Mouse (Mus musculus) right cerebral cortex, postnatal 14 days (tissue): ENCODE results near the gene Matk.

ENCODE experiments used
- DNase-seq: peaks from one replicate; pipeline ENCODE4 v3.0.0; 2022

Gene Matk

GRCm38 (mm10) chr10:81304597-81305238 lies 52.0 kb downstream of the Matk start:
- DNase-seq, result no peak

GRCm38 (mm10) chr10:81305663-81306062 lies 52.9 kb downstream of the Matk start:
- DNase-seq, result no peak

GRCm38 (mm10) chr10:81306173-81306668 lies 53.5 kb downstream of the Matk start:
- no peak for DNase-seq

- DNase-seq, result no peak
These were observed 54.3 kb downstream of the Matk start for GRCm38 (mm10) chr10:81306837-81307682.

GRCm38 (mm10) chr10:81309571-81309970 lies 56.8 kb downstream of the Matk start:
- DNase-seq, result no peak
